Mouse (Mus musculus) left cerebral cortex, adult 8-10 months (tissue): ENCODE results near the gene Ctdspl. TPM values are rescaled to one million over a fixed set of nuclear protein-coding genes. Genes with fewer than 3 reads are reported as not detected.

Experiments used
- DNase-seq, 2 experiments: peaks; one replicate each; pipeline ENCODE4 v3.0.0; 2022; ENCODE audit warnings: low spot score in 2 of 2
- total RNA-seq, 4 experiments: library from RNA; stranded (reverse); gene quantifications; 2 replicates each; pipeline ENCODE4 v1.2.4; 2022

The Ctdspl gene
- total RNA-seq, 4 experiments from 2014 or later, result 36.1 to 37.2 (median 36.4) TPM

- no peak for DNase-seq
Measured at GRCm38 (mm10) chr9:119028226-119029195, 102.3 kb downstream of the Ctdspl start.

GRCm38 (mm10) chr9:119029568-119029967, 103.3 kb downstream of the Ctdspl start:
- no peak for DNase-seq

GRCm38 (mm10) chr9:119031038-119031437, 104.8 kb downstream of the Ctdspl start:
- DNase-seq, result no peak

- no peak for DNase-seq
Measured at GRCm38 (mm10) chr9:119031772-119032171, 105.5 kb downstream of the Ctdspl start.

GRCm38 (mm10) chr9:119032538-119032937, 106.3 kb downstream of the Ctdspl start:
- no peak for DNase-seq

GRCm38 (mm10) chr9:119033111-119033921, 107.1 kb downstream of the Ctdspl start:
- peak; percentile 39 to 67 for DNase-seq

- DNase-seq, result no peak
Measured at GRCm38 (mm10) chr9:119034069-119034468, 107.8 kb downstream of the Ctdspl start.

- DNase-seq, result no peak
Measured at GRCm38 (mm10) chr9:119034676-119035665, 108.7 kb downstream of the Ctdspl start.

- no peak for DNase-seq
Measured at GRCm38 (mm10) chr9:119035836-119036235, 109.6 kb downstream of the Ctdspl start.

- peak in 1 of 2 experiments; percentile 46 for DNase-seq
Measured at GRCm38 (mm10) chr9:119037076-119037730, 111.0 kb downstream of the Ctdspl start.

- no peak for DNase-seq
Measured at GRCm38 (mm10) chr9:119038574-119038973, 112.3 kb downstream of the Ctdspl start.

- no peak for DNase-seq
Measured at GRCm38 (mm10) chr9:119040101-119040775, 114.0 kb downstream of the Ctdspl start.

GRCm38 (mm10) chr9:119048182-119048903, 122.1 kb downstream of the Ctdspl start:
- DNase-seq, result no peak

GRCm38 (mm10) chr9:119051158-119051557, 124.9 kb downstream of the Ctdspl start:
- DNase-seq, result no peak

GRCm38 (mm10) chr9:119052154-119052944, 126.1 kb downstream of the Ctdspl start, which contains the start of gene Vill:
Gene Vill (plus strand): TSS chr9:119052778.
- DNase-seq, result no peak

GRCm38 (mm10) chr9:119053964-119054576, 127.8 kb downstream of the Ctdspl start:
- DNase-seq, result no peak

GRCm38 (mm10) chr9:119055336-119055735, 129.1 kb downstream of the Ctdspl start:
- DNase-seq, result no peak

GRCm38 (mm10) chr9:119058245-119058644, 132.0 kb downstream of the Ctdspl start:
- DNase-seq, result no peak
